Mouse (Mus musculus) ZHBTc4 (cell line): Measurements from ENCODE around the gene Edem1.
A peak's percentile ranks its signal among the peaks of the same experiment; 100 is the strongest.
"Not testable (repeated sequence)": the region's sequence is repeated elsewhere in the genome, so short reads cannot be mapped to it uniquely, and the experiment has no call there.

Experiments
- DNase-seq: peaks from one replicate; pipeline ENCODE4 v3.0.0-alpha.2; 2011; ENCODE audit warnings: low read depth, low spot score

Gene Edem1

DNA sequence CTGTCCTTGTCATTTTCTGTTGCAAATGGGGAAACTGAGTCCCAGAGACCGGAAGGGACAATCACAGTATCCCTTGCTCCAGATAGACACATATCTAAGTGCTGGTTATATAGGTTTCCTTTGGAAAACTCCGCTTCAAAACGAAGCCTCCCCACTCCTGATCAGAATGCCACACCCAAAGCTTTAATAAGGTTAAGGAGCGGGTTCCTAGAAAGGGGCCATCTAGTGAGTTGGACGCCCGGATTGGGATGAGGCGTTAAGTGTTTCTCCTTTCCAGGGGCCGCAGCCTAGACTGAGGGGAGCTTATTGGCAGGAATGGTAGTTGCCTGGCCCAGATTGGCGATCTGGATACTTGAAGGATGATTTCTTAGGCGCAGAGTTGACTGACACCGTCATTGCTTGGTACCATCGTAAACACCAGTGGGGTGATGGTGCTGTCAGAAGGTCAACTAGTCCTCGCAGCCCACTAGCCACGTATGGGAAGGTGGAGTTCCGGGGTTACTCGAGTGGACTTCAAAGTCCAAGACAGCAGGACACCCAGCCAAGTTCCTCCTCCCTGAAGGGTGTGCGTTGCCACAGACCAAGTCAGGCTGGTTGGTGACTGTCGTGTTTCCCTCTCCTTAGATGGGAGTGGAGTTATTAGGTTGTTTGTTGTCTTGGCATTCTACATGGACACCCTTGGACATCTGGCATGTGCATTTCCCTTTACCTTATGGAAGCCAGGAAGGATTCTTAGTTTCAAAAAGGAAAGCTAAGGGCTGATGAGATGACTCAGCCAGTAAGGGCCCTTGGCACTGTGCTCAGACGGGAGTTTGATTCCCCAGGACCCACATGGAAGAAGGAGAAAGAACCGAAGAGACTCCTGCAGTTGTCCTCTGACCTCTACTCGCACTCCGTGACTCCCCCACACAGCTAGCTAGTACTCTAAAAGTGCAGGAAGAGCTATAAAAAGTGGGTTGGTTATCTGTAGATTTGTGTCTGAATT is 1.2 kb downstream of the Edem1 start:
- peak; percentile 14 for DNase-seq

DNA sequence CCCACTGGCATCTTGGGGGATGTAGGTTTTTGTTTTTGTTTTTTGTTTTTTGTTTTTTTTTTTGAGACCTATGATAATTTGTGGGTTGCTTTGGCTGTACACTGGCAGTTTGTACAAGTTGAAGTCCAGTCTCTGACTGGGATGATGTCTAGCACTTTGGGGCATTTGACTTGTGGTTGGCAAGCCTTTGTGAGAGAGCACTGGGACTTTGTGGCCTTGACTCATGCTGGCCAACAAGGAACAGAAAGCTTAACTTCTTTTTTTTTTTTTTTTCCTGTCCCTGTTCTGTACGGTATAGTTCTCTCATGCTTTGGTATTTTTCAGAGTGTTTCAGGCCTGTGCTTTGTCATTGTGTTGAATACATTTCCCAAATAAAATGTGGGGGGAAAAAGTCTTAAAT is 3.7 kb downstream of the Edem1 start:
- no peak for DNase-seq

DNA sequence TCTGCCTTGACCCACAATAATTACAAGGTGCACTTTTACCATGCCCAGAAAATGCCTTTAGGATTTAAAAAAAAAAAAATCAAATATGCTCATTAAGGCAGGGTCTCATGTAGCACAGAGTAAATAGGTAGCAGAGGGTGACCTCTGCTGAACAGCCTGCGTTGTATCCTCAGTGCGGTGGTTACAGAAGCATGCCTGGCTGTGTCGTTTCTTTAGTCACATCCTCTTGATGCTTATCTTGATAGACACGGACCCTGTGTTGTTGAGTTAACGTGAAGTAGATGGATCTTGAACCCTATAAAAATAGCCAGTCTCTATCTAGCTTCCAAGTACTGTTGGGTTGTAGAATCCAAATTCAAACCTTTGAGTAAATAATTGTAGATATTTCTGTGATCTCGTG is 4.5 kb downstream of the Edem1 start:
- no peak for DNase-seq

DNA sequence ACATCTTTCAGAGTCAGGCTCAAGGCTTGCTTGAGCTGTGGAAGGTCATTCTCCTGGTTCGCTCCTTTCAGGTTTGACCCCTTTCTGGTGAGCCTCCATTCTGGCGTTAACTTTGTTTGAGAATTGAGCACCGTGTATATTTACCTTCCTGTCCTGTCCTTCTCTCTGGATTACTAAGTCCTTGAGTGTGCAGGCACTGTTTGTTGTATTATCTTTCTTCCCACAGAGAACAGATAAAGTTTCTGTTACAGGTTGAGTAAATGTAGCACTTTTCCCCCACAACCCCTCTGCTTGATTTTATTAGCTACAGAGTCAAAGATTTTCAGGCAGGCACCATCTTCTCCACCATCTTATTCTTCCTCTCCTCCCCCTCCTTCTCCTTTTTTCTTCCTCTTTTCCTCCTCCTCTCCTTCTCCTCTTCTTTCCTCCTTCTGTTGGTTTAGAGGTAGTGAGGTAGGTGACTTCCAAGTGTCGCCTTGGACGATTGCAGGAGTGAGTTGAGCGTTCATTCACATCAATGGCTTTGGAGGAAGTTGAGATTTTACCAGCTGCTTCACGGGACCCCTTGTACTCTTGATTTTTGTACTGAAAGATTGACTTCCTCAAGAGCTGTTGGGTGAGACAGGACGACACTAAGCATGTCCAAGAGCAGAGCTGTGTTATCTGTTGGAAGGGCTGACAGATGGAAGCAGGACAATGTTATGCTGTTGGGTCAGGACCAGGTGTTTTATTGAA is 5.7 kb downstream of the Edem1 start:
- DNase-seq, result no peak

DNA sequence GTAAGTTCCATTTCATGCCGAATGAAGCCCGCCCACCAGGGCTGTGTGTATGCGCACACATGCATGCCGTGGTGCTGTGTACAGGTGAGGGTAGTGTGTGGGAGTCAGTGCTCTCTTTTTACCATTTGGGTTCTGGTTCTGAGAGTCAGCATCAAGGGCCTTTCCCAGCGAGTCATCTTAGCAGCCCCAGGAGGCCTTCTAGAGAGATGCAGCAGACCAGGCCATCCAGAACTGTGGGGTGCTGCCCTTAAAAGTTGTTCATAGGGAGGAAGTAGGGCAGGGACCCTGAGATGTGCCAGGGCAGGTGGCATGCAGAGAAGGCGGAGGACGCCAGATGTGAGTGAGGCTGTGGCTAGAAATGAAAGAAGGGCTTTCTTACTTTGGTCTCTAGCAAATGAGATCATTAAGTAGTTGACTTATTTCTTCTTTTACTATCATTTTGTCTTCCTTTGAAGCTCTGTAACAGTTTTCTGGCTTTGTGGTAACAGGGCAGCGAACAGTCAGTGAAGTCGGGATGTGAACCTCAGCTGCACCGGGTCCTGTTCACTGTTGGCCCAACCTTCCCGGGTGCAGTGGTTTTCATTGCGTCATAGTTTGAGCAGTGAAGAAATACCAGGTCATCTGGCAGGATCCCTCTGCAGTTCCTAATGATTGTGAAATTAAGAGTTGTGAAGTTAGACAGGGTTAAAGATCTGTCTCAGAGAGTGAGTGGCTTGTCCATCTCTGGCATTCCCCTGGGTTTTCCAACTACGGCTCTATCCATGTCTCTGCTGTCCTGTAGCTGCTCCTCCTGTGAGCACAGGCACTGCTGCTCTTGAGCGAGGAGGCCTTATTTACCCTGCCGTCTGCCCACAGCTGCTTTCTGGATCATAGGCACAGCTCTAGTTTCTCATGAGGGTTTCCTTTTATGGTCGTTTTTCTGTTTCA is 7.6 kb downstream of the Edem1 start:
- DNase-seq, result peak; percentile 7

DNA sequence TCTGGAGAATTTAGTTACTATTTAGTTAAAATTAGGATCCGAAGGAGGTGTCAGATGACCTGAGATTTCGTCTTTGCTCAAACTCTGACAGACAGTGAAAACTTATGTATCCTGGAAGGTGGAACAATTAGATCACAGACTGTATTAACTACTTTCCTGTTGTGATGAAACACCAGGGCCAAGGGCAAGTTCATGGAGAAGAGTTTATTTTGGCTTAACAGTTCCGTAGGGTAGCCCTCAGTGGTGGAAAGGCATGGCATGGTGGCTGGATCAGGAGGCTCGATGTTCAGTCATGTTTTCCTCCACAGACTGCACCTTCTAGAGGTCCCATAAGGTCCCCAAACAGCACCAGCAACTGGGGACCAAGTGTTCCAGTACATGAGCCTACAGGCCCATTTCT is 8.6 kb downstream of the Edem1 start:
- DNase-seq, result no peak

DNA sequence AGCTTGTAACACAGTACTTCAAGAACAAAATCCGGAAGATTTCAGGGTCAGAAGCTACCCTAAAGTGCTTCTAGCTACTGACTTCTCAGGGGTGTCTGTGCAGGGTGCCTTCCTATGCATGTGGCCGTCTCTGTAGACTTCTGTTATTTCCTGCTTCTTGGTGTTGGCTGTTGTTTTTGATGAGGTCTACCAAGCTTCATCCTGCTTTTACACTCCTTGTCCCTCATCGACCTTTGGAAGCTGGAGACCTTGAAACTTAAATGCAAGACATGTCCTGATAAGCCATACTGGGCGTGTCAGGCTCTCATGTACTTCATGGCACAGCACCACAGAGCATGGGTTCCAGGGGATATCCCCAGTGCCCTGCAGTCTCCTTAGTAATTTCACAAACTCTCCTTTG is 9.5 kb downstream of the Edem1 start:
- no peak for DNase-seq

DNA sequence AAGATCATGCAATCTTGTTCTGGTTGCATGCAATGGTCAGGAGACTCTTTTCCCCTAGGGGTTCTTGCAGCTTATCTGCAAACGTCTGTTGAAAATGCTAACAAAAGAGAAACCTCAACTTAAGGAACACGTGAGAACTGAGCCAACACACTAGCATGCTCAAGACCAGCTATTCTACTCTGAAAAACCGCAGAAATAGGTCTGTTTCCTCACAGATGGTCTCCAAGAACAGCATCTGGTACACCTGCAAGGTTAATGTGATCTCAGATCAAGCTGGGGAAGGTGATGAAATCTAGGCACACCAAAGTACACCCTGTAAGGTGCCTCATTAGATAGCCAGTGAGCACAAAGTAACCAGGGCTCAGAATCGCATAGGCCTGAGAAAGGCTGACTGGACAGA is 11.0 kb downstream of the Edem1 start:
- DNase-seq, result no peak

DNA sequence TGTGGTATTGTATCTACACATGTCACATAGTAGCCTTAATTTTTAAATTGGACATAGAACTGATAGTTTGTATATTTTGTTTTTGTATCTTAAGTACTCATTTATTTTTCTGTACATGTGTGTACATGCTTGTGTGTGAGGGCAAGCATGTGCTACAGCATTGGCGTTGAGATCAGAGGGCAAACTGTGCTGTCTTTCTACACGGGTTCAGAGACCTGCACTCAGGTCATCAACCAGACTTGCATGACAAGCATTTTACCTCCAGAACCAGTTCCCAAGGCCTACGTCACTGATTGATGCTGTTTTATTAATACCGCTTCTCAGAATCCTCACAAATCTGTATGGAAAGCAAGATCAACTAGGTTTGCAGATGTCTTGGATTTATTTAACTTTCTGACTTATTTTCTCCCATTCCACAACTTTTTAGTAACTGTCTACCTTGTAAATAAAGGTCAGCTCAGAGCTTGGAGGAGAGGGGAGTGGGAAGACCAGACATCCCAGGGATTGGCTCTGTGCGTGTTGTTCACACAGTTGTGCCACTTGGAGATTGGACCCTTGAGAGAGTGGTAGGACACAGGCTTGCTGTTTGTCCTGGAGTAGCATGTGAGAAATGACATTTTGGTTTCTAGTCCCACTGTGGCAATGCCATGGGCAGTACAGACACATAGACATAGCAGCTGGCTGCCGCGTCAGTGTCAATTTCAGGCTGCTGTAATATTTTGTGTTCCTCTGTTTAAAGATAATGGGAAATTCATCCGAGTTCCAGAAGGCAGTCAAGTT is 12.6 kb downstream of the Edem1 start:
- no peak for DNase-seq

DNA sequence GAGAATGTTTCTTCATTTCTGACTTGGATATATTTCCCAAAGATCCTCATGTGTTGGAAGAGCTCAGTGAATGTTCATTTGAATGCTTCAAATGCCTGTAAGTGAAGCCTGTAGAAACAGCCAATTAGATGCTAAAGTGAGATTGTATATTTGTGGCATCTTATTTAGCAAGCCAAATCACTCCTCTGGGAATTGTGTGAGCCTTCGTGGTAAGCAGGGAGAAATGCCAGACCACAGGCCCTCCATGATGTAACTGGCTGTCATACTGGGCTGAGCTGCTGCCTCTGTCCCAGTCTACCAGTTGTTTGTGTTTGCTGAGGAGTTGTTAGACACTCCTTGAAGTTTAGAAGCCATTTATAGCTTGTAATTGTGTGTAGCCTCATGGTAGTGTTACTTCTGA is 15.2 kb downstream of the Edem1 start:
- DNase-seq, result no peak

DNA sequence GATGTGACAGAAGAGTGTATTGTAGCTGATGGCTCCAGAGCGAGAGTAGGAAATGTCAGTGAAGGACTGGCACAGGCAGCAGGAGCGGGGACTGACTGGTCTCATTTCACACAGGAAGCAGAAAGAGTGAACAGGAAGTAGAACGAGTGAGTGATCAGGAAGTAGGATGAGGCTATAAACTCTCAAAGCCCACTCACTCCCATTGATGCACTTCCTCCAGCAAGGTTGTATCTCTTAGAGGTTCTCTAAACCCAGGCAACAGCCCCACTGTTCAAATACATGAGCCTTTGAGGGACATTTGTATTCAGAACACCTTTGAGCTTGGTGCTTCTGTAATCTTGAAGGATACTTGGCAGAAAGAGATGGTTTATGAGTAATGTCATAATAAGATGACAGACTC is 15.7 kb downstream of the Edem1 start:
- DNase-seq, result no peak

DNA sequence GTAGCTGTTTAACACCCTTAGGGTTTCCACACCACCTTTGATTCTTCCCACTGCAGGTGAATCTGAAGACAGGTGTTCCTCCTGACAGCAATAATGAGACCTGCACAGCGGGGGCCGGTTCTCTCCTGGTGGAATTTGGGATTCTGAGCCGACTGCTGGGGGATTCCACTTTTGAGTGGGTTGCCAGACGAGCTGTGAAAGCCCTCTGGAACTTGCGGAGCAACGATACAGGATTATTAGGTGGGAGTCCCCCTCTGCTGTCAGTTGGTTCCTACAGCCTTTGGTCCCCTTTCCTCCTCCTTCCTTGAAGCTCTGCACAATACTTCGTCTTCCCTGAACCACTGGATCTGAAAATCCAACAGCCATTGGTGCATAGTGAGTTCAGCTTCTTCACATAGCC is 16.3 kb downstream of the Edem1 start:
- no peak for DNase-seq

DNA sequence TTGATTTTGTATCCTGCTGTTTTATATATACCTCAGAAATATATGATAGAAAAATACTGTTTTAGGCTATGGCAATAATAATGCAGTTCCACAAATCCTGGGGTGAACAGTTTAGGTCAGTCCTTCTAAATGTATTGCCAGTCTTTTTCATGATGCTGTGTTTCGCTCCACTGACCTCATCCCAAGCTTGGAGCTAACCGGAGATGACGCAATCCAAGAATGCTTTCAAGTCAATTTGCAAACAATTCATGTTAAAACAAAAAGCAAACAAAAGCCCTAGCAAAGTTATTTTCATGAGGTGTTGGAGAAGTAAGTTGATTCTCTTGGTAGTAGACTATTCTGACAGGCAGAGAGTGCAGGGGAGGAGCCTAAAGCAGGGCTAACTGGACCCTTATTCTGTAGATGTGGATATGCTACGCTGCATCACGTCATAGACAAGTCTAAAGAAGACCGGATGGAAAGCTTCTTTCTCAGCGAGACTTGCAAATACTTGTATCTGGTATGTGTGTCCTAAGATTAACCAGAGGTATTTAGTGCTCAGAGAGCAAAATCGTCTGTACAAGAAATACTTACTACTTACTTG is 23.7 kb downstream of the Edem1 start:
- DNase-seq, result no peak

DNA sequence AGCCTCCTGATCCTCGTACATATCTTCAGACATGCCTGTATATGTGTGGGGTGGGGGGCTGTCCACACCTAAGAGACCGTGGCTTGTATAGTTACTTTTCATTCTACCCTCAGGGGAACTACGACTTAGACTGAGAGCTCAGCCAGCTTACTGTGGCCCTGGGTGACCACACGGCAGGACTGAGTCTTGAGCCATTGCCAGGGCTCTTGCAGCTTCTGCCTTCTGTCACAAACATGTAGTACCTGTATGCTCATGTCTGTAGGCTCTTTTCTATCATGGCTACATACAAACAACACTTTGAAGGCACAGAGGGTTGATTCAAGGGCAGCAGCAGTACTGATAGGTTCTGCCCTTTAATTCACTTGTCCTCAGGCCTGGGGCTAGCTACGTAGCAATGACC is 24.5 kb downstream of the Edem1 start:
- DNase-seq, result no peak

DNA sequence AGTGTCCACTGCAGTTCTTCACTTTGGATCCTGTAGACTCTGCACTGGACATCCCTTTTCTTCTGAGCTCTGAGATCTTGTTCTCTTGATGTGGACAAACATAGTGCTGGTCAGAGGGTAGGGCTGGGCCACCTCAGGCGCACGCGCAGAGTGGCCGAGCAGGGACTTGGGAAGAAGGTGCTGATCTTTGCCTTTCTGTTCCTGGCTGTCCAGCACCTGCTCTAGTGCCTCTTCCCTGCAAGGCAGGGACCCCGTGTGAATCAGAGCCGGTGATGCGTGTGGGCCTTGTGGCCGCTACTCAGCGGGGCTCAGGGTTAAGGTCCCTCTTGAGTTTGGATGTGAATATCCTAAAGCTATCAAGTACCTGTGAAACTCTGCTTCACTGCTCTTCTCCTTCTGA is 30.1 kb downstream of the Edem1 start:
- DNase-seq, result no peak

DNA sequence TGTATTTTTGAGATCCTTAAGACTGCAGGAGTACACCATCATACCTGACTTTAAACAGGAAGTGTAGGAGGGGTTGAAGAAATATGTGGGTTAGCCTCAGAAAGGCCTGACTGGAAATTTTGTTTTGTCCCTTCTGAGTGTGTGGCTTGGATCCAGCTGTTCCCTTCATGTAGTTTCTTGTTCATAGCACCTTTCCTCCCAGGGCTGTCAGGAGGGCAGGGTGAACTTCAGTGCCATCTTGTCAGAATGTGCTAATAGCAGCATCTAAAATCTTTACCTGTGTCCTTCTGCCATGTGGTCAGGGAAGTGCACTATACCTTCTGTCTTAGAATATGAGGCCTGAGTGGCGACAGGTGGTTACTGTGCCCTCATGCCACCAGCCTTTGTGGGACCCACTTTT is 32.8 kb downstream of the Edem1 start:
- no peak for DNase-seq

DNA sequence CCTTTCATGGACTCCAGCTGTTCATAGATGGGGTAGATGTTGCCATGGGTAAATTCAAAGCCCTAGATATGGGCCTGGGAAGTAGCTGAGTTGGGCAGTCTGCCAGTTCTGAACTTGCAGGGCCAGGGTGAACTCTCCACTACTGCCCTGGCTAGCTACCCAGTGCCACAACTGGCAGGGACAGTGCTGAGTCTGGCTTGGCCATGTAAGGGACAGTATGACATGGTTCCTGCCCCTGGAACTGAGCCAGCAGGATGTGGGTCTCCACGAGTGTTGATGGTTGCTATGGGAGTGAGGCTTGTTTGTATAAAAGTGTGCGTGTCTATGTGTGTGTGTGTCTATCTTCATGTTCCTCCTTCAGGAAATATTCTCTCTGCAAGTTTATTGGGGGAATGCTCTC is 34.1 kb downstream of the Edem1 start:
- DNase-seq, result no peak

DNA sequence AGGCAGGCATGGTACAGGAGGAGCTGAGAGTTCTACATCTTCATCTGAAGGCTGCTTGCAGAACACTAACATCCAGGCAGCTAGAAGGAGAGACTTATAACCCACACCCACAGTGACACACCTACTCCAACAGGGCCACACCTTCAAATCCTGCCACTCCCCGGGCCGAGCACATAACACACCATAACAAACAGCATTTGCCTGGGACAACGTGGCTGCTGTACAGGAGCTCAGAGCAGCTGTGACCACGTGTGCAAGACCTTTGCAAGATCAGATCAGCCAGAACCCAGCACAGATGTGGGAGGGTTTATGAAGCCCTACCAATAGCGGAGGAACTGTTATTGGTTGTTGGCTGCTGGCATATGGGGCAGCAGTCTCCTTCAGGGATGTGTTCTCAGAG is 37.9 kb downstream of the Edem1 start:
- DNase-seq, result peak; percentile 19

DNA sequence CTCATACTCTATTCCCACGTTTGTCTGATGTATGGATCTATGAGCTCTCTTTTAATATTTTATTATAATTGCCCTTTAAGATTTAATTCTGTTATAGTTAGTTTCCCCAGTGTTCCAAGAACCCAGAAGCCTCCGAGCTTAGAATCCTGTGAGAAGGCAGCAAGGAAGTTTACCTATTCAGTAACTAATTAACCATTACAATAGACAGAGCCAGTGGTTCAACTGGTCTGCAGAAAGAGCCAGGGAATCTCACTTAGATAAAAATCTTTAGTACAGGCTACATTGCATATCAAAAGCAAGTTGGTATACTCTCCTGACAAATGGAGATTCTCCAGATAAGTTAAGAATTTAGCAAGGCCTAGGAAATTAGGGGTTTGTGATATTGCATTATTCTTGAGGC is 40.6 kb downstream of the Edem1 start:
- not testable (repeated sequence) for DNase-seq

DNA sequence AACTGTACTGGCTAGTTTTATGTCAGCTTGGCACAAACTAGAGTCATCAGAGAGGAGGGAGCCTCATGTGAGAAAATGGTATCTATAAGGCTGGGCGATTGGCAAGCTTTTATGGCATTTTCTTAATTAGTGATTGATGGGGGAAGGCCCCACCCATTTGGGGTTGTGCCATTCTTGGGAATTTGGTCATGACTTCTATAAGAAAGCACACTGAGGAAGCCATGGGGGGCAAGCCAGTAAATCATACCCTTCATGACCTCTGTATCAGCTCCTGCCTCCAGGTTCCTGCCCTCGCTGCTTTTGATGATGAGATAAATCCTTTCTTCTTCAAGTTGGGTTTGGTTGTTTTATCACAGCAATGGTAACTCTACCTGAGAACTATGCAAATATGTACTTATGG is 42.0 kb downstream of the Edem1 start:
- no peak for DNase-seq

DNA sequence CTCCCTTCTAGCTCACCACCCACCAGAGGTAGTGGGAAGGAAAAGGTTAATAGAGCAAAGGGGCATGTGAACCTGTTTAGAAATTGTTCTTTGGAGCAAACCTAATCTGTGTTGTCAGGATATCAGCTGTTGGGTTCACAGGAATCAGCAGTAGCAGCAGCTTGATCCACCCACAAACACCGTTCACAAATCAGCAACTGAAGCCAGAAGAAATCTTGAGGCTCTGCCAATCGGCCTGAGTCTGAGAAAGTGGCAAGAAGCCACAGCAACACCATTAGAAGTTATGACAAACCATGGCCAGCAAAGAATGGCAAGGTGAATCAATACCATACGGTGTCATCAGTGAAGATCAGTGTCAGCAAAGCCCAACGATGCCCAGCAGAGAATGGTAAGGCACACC is 42.8 kb downstream of the Edem1 start:
- DNase-seq, result no peak
